Mouse (Mus musculus) spleen, postnatal 36 days (tissue): ENCODE measurements at regions not wholly inside any gene's neighbourhood (a gene's known extent, or its start where the extent isn't known, plus 50 kb on each side); places are given as distances from the start of the nearest gene placed in this dataset.

Source experiments
- DNase-seq, 2 experiments: peaks; one replicate each; pipeline ENCODE4 v3.0.0; 2022; ENCODE audit warnings: low spot score in 2 of 2, mixed read lengths in 1 of 2

DNA sequence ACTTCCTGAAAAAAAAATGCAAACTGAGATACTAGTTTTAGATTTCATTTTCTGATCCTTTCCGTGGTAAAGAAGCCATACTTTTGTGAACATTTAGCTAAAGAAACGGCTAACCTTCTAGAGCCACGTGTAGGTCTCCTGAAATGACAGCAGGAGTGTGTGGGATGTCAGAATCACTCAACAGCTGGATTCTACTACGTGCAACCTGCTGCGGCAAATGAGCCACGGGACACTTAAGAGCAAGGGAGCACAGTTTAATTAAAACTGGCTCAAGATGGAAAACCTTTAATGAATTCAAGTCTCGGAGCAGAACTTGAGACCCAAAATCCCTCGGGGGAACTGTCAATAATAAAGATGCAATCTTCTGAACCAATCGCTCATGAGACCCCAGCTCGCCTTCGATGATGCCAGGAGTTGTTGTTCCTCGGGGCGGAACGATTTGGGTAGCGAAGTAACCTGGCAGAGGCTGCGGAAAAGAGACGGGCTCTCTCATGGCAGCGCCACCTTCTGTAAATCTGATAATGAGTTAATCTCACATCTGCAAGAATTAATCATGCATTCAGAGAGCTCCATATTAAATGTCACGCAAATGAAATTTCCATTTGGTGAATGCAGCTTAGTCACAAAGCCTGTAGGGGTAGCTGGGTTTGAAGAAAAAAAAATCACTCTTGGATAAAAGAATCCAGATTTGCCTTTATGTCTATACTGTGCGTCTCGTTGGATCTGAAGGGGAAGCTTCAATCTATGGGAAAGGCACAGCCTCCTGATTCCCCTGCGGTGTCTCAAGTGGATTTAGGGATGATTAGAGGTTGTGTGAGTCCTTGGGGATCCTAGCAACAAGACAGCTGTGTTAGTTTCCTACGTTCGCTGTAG, 90.9 kb upstream of the Krr1 start:
- DNase-seq: no peak

DNA sequence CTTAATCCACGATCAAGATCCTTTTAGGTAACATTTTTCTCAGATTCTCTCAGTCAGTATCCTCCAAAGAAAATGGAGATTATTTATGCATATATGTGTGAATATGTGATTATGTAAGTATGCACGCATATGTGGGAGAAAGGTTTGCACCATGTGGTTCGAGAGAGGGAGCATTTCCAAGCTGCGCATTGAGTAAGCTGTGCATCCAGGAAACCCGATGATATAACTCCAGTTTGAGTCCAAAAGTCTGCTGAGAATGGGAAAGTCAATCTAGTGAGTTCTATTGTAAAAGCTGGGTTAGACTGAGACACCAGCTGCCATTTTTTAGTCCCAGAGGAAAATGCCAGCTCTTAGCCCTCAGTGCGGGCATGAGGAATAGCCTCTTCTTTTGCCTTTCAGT, 89.9 kb upstream of the Krr1 start:
- no peak for DNase-seq

DNA sequence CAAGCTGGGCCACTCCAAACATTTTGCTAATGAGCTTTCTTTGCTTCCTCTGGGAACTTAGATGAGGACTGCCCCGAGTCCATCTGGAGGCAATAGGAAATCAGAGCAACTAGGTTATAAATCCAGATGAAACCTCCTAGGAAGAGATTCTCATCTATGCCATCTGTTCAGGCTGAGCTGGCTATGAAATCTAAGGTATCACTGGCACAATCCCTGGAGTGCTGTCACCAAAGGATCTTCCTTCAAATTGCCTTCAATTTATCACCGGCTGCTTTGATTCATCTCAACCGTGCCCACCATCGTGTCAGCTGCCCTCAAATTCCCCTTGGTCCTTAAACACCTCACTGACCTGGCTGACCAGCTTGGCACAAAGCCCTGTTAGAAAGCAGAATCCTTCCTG, 87.8 kb upstream of the Krr1 start:
- no peak for DNase-seq

DNA sequence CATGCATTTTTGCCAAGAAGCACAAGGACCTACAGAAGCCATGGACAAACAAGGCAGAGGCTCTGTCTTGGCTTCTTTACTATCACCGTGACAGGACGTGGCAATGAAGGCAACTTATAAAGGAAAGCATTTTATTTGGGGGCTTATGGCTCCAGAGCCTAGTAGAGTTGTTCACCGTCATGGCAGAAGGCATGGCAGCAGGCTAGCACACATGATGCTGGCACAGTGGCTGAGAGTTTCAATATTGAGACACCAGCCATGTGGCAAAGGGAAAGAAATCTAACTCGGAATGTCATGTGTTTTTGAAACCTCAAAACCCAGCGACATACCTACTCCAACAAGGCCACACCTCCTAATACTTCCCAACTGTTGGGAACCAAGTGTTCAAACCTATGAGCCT, 83.4 kb upstream of the Krr1 start:
- DNase-seq: no peak

DNA sequence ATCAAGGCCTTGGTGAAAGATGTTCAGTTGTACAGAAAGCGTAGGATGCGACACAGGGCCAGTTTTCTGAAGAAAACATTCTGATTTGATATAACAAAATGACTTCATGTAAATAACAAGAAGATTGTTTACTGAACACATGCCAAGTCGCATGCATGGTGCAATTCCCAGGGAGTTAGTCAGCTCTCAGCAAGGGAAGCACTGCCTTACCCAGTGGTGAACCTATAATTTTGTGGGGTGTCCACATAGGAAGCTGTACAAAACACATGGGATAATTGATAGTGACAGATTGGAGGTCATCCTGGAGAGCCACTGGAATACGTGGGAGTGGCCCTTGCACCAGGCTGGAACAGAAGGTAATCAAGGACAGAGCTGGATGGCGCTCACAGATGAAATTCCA, 79.0 kb upstream of the Krr1 start:
- no peak for DNase-seq

DNA sequence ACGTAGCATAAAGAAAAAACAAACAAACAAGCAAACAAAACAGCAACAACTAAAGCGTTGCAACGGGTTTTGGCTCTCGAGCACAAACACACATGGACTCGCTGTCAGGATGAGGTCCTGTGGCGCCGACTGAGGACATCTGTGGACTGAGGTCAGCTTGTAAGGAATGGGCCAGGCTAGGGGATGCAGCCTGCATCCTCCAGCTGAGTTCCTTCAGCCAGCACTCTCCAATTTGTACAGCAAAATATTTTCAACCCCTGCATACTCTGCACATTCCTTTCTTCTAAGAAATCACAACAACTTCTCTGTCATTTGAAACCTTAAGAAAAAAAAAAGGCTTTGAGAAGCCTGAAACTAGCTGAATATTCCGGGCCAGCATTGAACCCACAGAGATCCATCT, 78.5 kb upstream of the Krr1 start:
- no peak for DNase-seq

DNA sequence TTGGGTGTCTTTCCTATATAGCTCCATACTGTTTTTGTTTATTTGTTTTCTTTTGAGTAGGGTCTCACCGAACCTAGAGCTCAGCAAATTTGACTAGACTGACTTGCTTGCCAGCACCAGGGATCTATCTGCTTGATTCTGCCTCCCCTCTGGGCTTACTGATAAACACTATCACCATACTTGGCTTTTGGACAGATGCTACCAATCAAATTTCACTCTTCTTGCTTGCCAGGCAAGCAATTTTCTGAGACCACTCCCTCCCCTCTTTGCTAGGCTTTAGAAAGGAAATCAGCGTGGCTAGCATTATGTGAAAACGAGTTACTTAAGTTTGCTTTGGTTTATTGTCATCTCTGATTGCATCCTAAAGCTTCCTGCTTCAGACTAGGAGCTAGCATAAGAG, 75.1 kb upstream of the Krr1 start:
- DNase-seq: no peak

DNA sequence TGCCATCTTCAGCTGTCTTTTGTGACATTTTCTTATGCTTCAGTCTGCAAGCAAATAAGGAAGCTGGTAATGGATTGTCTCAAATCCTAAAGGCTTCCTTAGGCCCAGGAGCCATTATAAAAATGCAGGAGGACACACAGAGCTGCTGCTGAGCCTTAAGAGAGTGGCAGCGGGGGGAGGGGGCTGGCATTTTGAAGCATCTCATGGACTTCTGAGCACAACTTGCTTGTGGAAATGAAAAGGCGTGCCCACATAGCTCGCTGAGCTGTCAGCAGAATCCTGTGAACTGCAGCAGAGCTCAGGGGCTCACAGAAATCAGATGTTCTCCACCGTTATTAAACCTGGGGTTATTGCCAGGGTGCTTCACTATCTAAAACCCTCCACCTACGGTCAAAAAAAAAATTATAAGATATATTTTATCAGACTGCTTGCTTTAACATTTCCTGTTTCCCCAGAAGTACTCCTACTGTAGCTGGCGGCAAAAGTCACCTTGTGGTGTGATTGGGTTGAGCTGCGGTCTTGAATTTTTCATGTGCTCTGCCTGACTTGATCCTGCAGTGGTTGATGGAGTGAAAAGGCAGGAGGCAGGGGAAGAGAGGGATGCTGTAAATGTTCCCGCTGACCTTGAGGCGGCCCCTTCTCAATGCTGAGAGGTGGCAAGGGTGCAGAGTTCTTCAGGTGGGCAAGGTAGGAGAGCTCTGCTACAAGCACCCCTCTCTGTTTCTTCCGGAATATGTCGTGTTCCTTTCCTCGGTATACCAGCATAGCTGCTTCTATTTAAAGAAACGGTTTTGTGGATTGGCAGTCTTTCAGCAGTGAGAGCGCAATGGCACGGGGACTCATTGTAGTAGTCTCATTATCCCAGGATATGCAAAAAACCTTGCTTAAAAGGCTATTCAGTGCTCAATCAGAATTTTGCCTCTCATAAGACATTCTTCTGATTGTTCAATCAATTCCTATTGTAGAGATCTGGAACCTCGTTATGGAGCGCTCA, 71.4 kb upstream of the Krr1 start:
- no peak for DNase-seq

DNA sequence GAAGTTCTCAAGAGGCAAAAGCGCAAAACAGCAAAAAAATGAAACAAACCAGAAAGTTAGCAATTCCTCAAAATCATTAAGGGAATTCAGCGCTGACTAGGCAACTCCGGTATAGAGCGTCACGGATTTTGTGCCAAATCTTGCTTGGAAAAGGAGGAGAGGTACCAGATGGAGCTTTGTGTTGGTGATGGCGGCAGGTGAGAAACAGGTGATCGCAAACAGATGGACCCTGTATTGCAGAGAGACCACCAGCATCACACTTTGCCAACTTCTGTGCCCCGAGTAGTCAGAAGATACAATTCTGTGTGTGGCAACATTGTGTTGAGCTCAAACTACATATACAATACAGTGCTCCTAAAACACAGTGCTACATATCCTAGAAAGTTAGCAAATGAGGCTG, 68.5 kb upstream of the Krr1 start:
- no peak for DNase-seq

DNA sequence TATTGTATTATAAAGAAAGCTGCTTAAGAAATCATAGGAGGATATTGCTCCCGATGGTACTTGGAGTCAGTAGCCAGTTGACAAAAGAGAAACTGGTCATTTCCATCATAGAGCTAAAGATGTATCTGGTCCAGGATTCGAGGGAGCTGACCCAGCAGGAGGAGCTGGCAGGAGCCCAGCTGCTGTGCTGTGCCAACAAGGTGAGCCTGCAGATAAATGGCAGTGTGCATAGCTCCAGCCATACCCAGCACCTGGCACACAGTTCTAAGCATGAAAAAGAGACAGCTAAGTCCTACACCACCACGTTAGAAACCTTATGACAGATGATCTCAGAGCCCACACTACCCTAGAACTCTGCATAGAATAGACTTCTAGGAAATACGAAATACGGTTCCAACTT, 64.6 kb upstream of the Krr1 start:
- no peak for DNase-seq

DNA sequence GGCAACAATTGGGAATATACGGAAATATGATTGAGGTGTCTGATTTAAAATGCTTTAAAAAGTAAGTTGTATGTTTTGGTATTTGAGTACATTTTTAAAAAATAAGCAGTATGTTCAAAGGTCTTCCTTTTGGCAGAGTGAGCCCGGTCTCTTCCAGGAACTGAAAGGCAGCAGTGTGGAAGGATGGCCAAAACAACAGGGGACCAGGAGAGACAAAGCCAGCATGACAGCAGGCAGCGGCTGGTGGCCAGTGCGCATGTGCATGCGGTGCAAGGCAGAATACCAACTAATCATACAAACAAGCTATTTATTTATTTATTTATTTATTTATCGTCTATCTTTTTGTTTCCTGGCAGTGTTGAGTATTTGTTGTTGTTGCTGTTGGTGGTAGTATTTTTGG, 59.9 kb upstream of the Krr1 start:
- DNase-seq: no peak

DNA sequence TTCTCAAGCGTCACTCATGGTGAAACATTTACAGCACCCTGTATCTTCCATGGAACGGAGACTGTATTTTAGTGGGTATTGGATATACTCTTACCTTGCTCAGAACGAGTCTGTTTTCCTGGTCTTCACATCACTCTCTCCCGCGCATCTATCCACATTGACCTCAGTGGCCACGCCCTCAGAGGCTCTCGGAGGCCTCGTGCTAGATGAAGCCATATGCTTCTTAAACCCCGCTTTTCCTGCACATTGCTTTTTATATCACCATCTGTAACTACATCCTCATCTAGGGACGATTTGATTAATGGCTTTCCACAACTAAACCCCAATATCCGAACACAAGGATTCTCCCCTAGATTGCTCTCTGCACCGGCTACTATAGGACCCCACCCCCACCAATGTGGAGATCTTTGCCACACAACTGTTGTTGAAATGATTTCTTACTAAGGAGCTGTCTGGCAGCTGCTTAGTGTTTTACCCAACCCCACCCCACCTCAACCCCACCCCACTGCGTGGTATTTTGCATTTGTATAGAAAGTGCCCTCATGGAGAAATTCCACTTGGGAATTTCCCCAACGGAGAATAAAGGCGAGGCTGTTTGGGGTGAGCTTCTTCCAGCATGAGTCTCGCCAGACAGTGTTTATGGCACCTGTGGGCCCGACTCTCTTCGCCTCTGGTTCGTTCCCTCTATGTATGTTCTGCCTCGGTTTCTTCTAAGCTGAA, 59.2 kb upstream of the Krr1 start:
- DNase-seq: no peak

DNA sequence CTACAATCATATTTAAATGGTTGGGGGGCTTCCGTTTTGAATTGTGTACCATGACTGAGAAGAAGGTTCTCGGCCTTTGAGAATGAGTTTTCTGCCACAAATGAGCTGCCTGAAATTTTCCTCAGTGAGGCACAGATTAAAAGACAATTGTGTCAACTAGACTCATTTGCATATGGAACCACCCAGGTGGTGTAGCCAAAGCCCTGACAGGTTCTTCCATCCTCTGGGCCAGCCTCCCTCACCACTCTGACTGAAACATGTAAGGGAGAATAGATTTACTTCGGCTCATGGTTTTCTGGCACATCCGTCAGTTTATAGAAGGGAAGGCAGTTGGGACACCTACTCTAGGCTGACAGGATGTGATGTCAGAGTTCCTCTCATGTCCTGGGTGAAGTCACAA, 58.2 kb upstream of the Krr1 start:
- DNase-seq: no peak

DNA sequence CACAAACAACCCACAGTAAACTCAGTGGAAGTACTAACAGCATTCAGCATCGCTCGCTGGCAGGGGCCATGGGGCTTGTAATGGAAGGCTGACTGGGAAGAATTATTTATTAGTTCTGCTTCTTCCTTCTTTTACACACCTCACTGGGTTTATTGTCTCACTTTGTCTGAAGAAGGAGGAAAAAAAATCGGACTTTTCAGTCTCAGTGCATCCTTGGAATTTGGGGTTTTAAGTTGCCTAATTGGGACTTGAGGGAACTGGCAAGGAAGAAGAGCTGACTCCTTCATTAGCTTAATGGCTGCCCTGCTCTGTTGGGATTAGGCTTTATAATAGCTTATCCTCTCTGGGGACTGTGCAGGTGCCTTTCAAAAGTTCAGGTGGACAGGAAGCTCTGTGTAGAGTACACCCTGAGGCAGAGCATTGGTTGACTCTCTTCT, 54.4 kb upstream of the Krr1 start:
- no peak for DNase-seq

DNA sequence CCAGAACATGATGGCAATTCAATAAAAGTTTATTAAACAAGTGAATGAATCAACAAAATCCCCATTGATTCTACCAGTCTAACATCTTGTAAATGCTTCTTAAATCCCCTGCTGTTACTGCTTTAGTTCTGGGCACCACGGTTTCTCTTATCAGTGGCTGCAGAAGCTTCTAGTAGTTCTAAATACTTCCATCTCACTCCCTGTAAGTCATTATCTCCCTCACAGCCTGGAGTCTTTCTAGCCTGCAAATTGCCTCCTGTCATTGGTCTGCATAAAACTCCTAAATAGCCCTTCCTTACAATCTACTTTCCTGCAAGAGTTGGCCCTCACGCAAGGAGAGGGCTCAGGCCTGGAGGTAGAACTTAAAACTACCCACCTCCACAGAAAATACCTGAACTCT, 53.0 kb upstream of the Krr1 start:
- DNase-seq: no peak

DNA sequence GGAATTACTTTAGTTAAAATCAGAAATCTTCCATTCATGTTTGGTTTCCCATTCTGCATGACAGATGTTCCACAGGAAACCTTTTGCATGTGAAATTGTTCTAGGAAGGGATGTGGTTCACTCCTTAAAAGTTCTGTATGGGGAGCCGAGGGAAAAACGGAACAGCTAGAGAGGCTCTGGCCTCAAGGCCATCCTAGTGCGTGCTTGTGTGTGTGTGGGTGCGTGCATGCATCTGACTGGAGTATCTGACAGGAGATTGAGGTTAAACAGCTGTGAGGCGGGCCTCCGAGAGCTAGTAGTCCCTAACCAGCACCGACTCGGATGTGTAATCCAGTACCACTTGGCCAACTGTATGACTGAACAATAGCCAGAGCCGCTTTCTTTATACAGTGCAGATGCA, 51.0 kb upstream of the Krr1 start:
- DNase-seq: no peak
